In genomic region chr11:100613241-100613640, GRCm38 (mm10) we compare ENCODE assay signal across 11 mouse cellular contexts. TPM values are rescaled to one million over a fixed set of nuclear protein-coding genes. Genes with fewer than 3 reads are reported as not detected.
DNase-seq lines count a peak whose midpoint lies in the region; ATAC-seq and TF ChIP-seq lines count a peak whose summit lies in the region.
"Had no signal": no experiment of that assay in that cellular context is flagged by ENCODE, and none has a peak within 500 bp of the region (broad histone marks: within the 10 kb centered on the region; RNA-seq: fewer than 3 reads in every experiment).

No protein-coding gene starts in this region.

- DNase-seq in hindbrain, embryonic 11.5 days (ENCODE audit: low spot score) = peak; percentile 28
- peak; percentile 64 for DNase-seq in midbrain, embryonic 14.5 days
- DNase-seq in embryo, embryonic 10.5 days (ENCODE audit: low spot score) = peak; percentile 33
- no peak for DNase-seq in stomach, postnatal 0 days (ENCODE audit: low spot score)
- no peak for DNase-seq in layer of hippocampus, adult 11-12 months (ENCODE audit: low spot score)
- DNase-seq: cerebellum, postnatal 25 days; heart, postnatal 4 days; left cerebral cortex, postnatal 4 days had no signal

- H3K27ac ChIP-seq in hindbrain, embryonic 11.5 days (ENCODE audit: low read depth, low read length) = no peak overlapping the region
- H3K27ac ChIP-seq in hindbrain, embryonic 16.5 days (ENCODE audit: low read depth, low read length) = no peak overlapping the region
- H3K27ac ChIP-seq in midbrain, embryonic 14.5 days (replicated peaks; ENCODE audit: low read depth, low read length) = no peak overlapping the region
- no peak overlapping the region for H3K27ac ChIP-seq in midbrain, embryonic 16.5 days (ENCODE audit: low read length)
- no peak overlapping the region; the same call in 1 of the 2 replicates for H3K27ac ChIP-seq in stomach, postnatal 0 days (replicated peaks)
- H3K27ac ChIP-seq in forebrain, embryonic 12.5 days = no peak overlapping the region

- no peaks in the 10 kb centered on the region for H3K27me3 ChIP-seq in hindbrain, embryonic 11.5 days (ENCODE audit: control insufficient read depth, insufficient read depth, low read length)
- H3K27me3 ChIP-seq in hindbrain, embryonic 16.5 days (replicated peaks; ENCODE audit: control insufficient read depth, insufficient read depth, low read length) = no peaks in the 10 kb centered on the region
- H3K27me3 ChIP-seq in midbrain, embryonic 14.5 days (ENCODE audit: control insufficient read depth, insufficient read depth, low read length) = no peaks in the 10 kb centered on the region
- H3K27me3 ChIP-seq in midbrain, embryonic 16.5 days (ENCODE audit: control insufficient read depth, insufficient read depth, low read depth, low read length) = no peaks in the 10 kb centered on the region
- H3K27me3 ChIP-seq in stomach, postnatal 0 days (ENCODE audit: control insufficient read depth, insufficient read depth, low read length) = no peaks in the 10 kb centered on the region
- H3K27me3 ChIP-seq in forebrain, embryonic 12.5 days = no peaks in the 10 kb centered on the region

- H3K9ac ChIP-seq in hindbrain, embryonic 11.5 days (ENCODE audit: low read depth, low read length) = no peak overlapping the region
- no peak overlapping the region for H3K9ac ChIP-seq in hindbrain, embryonic 16.5 days (ENCODE audit: low read depth, low read length)
- H3K9ac ChIP-seq in midbrain, embryonic 14.5 days (replicated peaks; ENCODE audit: low read length) = no peak overlapping the region
- no peak overlapping the region for H3K9ac ChIP-seq in midbrain, embryonic 16.5 days (ENCODE audit: low read depth, low read length)
- no peak overlapping the region for H3K9ac ChIP-seq in stomach, postnatal 0 days (ENCODE audit: low read length)
- no peak overlapping the region for H3K9ac ChIP-seq in forebrain, embryonic 12.5 days

- ATAC-seq in hindbrain, embryonic 11.5 days (ENCODE audit: low FRiP score) = no peak
- ATAC-seq in hindbrain, embryonic 16.5 days = no peak
- no peak for ATAC-seq in midbrain, embryonic 14.5 days (ENCODE audit: low FRiP score, low TSS enrichment)
- ATAC-seq in midbrain, embryonic 16.5 days = no peak
- 0 out of 2 replicates have a peak, but pooled peaks have one; percentile 5 for ATAC-seq in stomach, postnatal 0 days (ENCODE audit: low FRiP score, low TSS enrichment)
- ATAC-seq in forebrain, embryonic 12.5 days (ENCODE audit: low FRiP score) = no peak

- H3K4me2 ChIP-seq in hindbrain, embryonic 11.5 days (replicated peaks; ENCODE audit: low read depth, low read length) = no peak overlapping the region
- H3K4me2 ChIP-seq in hindbrain, embryonic 16.5 days (ENCODE audit: low read length) = no peak overlapping the region
- no peak overlapping the region for H3K4me2 ChIP-seq in midbrain, embryonic 14.5 days (ENCODE audit: low read length)
- no peak overlapping the region for H3K4me2 ChIP-seq in midbrain, embryonic 16.5 days (ENCODE audit: low read length)
- H3K4me2 ChIP-seq in stomach, postnatal 0 days (replicated peaks; ENCODE audit: low read depth) = no peak overlapping the region; the same call in 1 of the 2 replicates
- H3K4me2 ChIP-seq in forebrain, embryonic 12.5 days = no peak overlapping the region

- TF ChIP-seq CTCF in stomach, postnatal 0 days (IDR thresholded peaks at IDR 0.05; ENCODE audit: low read depth) = no peak

- no peak for TF ChIP-seq EP300 in stomach, postnatal 0 days (optimal IDR thresholded peaks at IDR 0.05)

- no peaks in the 10 kb centered on the region for H3K9me3 ChIP-seq in hindbrain, embryonic 11.5 days (ENCODE audit: control insufficient read depth, low read length)
- H3K9me3 ChIP-seq in hindbrain, embryonic 16.5 days (ENCODE audit: control insufficient read depth, low read length) = no peaks in the 10 kb centered on the region
- H3K9me3 ChIP-seq in midbrain, embryonic 14.5 days (ENCODE audit: control insufficient read depth, low read length) = no peaks in the 10 kb centered on the region
- no peaks in the 10 kb centered on the region for H3K9me3 ChIP-seq in midbrain, embryonic 16.5 days (replicated peaks; ENCODE audit: control insufficient read depth, low read length, poor library complexity, severe bottlenecking)
- no peaks in the 10 kb centered on the region for H3K9me3 ChIP-seq in stomach, postnatal 0 days (ENCODE audit: control insufficient read depth, low read length)
- H3K9me3 ChIP-seq in forebrain, embryonic 12.5 days = no peaks in the 10 kb centered on the region

- H3K4me3 ChIP-seq in hindbrain, embryonic 11.5 days (ENCODE audit: low read depth, low read length) = no peak overlapping the region
- no peak overlapping the region for H3K4me3 ChIP-seq in hindbrain, embryonic 16.5 days (ENCODE audit: low read length)
- H3K4me3 ChIP-seq in midbrain, embryonic 14.5 days (replicated peaks; ENCODE audit: low read depth, low read length) = no peak overlapping the region
- H3K4me3 ChIP-seq in midbrain, embryonic 16.5 days (ENCODE audit: low read depth, low read length) = no peak overlapping the region
- no peak overlapping the region for H3K4me3 ChIP-seq in stomach, postnatal 0 days (ENCODE audit: low read depth, low read length)
- H3K4me3 ChIP-seq in forebrain, embryonic 12.5 days (replicated peaks) = no peak overlapping the region

- 95% methylated on average over 3 of the region's 3 CpGs for WGBS in hindbrain, embryonic 11.5 days
- 84% methylated on average over 3 of the region's 3 CpGs for WGBS in hindbrain, embryonic 16.5 days
- WGBS in midbrain, embryonic 14.5 days = 94% methylated on average over 3 of the region's 3 CpGs
- 95% methylated on average over 3 of the region's 3 CpGs for WGBS in midbrain, embryonic 16.5 days
- 61% methylated on average over 3 of the region's 3 CpGs for WGBS in stomach, postnatal 0 days
- 83% methylated on average over 3 of the region's 3 CpGs for WGBS in forebrain, embryonic 12.5 days

- H3K36me3 ChIP-seq in hindbrain, embryonic 11.5 days (ENCODE audit: control insufficient read depth, insufficient read depth, low read length) = no peaks in the 10 kb centered on the region
- no peaks in the 10 kb centered on the region; the same call in 1 of the 2 replicates for H3K36me3 ChIP-seq in hindbrain, embryonic 16.5 days (ENCODE audit: control insufficient read depth, insufficient read depth, low read length)
- 0 out of 2 replicates have a peak, but pooled peaks cover 1% of the 10 kb centered on the region for H3K36me3 ChIP-seq in midbrain, embryonic 14.5 days (ENCODE audit: control insufficient read depth, insufficient read depth, low read length)
- no peaks in the 10 kb centered on the region for H3K36me3 ChIP-seq in midbrain, embryonic 16.5 days (ENCODE audit: control insufficient read depth, insufficient read depth, low read length)
- no peaks in the 10 kb centered on the region for H3K36me3 ChIP-seq in stomach, postnatal 0 days (ENCODE audit: control insufficient read depth, insufficient read depth, low read length)
- H3K36me3 ChIP-seq in forebrain, embryonic 12.5 days (replicated peaks) = peaks cover 2% of the 10 kb centered on the region

- 0 out of 2 replicates have a peak, but pooled peaks cover 1% of the 10 kb centered on the region for H3K4me1 ChIP-seq in hindbrain, embryonic 11.5 days (replicated peaks; ENCODE audit: control insufficient read depth, insufficient read depth, low read length)
- peaks cover 14% of the 10 kb centered on the region for H3K4me1 ChIP-seq in hindbrain, embryonic 16.5 days (ENCODE audit: control insufficient read depth, insufficient read depth, low read depth, low read length)
- H3K4me1 ChIP-seq in midbrain, embryonic 14.5 days (ENCODE audit: control insufficient read depth, insufficient read depth, low read length) = peaks cover 9% of the 10 kb centered on the region
- peaks cover 11% of the 10 kb centered on the region for H3K4me1 ChIP-seq in midbrain, embryonic 16.5 days (ENCODE audit: control insufficient read depth, insufficient read depth, low read length)
- H3K4me1 ChIP-seq in stomach, postnatal 0 days (replicated peaks; ENCODE audit: control insufficient read depth, insufficient read depth) = peaks cover 11% of the 10 kb centered on the region
- H3K4me1 ChIP-seq in forebrain, embryonic 12.5 days = peaks cover 9% of the 10 kb centered on the region

RNA-seq across cellular contexts. Expression of gene Nkiras2, which starts 5.8 kb away (rescaled TPM):
- 108 and 109 TPM in 2 replicates for polyA plus RNA-seq in hindbrain, embryonic 11.5 days (2014; fragmentation: Nextera tagmentation; extraction: Ambion mirVana)
- 99.1 and 103 TPM in 2 replicates for polyA plus RNA-seq in hindbrain, embryonic 16.5 days (2015; fragmentation: Nextera tagmentation; extraction: Ambion mirVana)
- 125 and 129 TPM in 2 replicates for polyA plus RNA-seq in midbrain, embryonic 14.5 days (2014; fragmentation: Nextera tagmentation; extraction: Ambion mirVana)
- polyA plus RNA-seq in midbrain, embryonic 16.5 days (2015; fragmentation: Nextera tagmentation; extraction: Ambion mirVana) = 97.7 TPM in 2 replicates
- polyA plus RNA-seq in stomach, postnatal 0 days (2015; fragmentation: Nextera tagmentation; extraction: Ambion mirVana) = 59.0 and 63.1 TPM in 2 replicates
- polyA plus RNA-seq in forebrain, embryonic 12.5 days (2016; fragmentation: Nextera tagmentation; extraction: Ambion mirVana) = 87.1 and 90.2 TPM in 2 replicates

RNA-seq across cellular contexts. Expression of gene Dnajc7, which starts 6.7 kb away (rescaled TPM):
- polyA plus RNA-seq in hindbrain, embryonic 11.5 days (2014; fragmentation: Nextera tagmentation; extraction: Ambion mirVana) = 95.3 and 105 TPM in 2 replicates
- polyA plus RNA-seq in hindbrain, embryonic 16.5 days (2015; fragmentation: Nextera tagmentation; extraction: Ambion mirVana) = 290 and 293 TPM in 2 replicates
- 93.7 and 108 TPM in 2 replicates for polyA plus RNA-seq in midbrain, embryonic 14.5 days (2014; fragmentation: Nextera tagmentation; extraction: Ambion mirVana)
- 289 and 327 TPM in 2 replicates for polyA plus RNA-seq in midbrain, embryonic 16.5 days (2015; fragmentation: Nextera tagmentation; extraction: Ambion mirVana)
- polyA plus RNA-seq in stomach, postnatal 0 days (2015; fragmentation: Nextera tagmentation; extraction: Ambion mirVana) = 91.9 and 96.1 TPM in 2 replicates
- polyA plus RNA-seq in forebrain, embryonic 12.5 days (2016; fragmentation: Nextera tagmentation; extraction: Ambion mirVana) = 299 and 310 TPM in 2 replicates

RNA-seq across cellular contexts. Expression of gene Cnp, which starts 38.5 kb away (rescaled TPM):
- polyA plus RNA-seq in hindbrain, embryonic 11.5 days (2014; fragmentation: Nextera tagmentation; extraction: Ambion mirVana) = 17.4 and 17.8 TPM in 2 replicates
- 72.6 and 85.0 TPM in 2 replicates for polyA plus RNA-seq in hindbrain, embryonic 16.5 days (2015; fragmentation: Nextera tagmentation; extraction: Ambion mirVana)
- 24.8 and 28.7 TPM in 2 replicates for polyA plus RNA-seq in midbrain, embryonic 14.5 days (2014; fragmentation: Nextera tagmentation; extraction: Ambion mirVana)
- polyA plus RNA-seq in midbrain, embryonic 16.5 days (2015; fragmentation: Nextera tagmentation; extraction: Ambion mirVana) = 46.5 and 57.8 TPM in 2 replicates
- 23.5 and 25.7 TPM in 2 replicates for polyA plus RNA-seq in stomach, postnatal 0 days (2015; fragmentation: Nextera tagmentation; extraction: Ambion mirVana)
- 19.4 and 23.4 TPM in 2 replicates for polyA plus RNA-seq in forebrain, embryonic 12.5 days (2016; fragmentation: Nextera tagmentation; extraction: Ambion mirVana)

Comparison
In these comparisons a context has a peak if more than half of its experiments do, and no peak if none do; other contexts are left out.
1. DNase-seq: peak in hindbrain, embryonic 11.5 days (single experiment), midbrain, embryonic 14.5 days (single experiment) and embryo, embryonic 10.5 days (single experiment); none in stomach, postnatal 0 days (single experiment) and layer of hippocampus, adult 11-12 months (single experiment).